Mouse (Mus musculus): Measurements from ENCODE around the gene Gnat1.

The Gnat1 gene

GRCm38 (mm10) chr9:107700114-107700571 lies 20.6 kb upstream of the Gnat1 start:
- DNase-seq (ENCODE audit: low read depth, low spot score), result no peak

GRCm38 (mm10) chr9:107699376-107699980 lies 20.0 kb upstream of the Gnat1 start:
- no peak for DNase-seq (ENCODE audit: low read depth, low spot score)

GRCm38 (mm10) chr9:107698611-107699190 lies 19.2 kb upstream of the Gnat1 start:
- no peak for DNase-seq (ENCODE audit: low read depth, low spot score)

- DNase-seq (ENCODE audit: low read depth, low spot score), result no peak
Observed at GRCm38 (mm10) chr9:107697811-107698521, 18.5 kb upstream of the Gnat1 start.

- no peak for DNase-seq (ENCODE audit: low read depth, low spot score)
Observed at GRCm38 (mm10) chr9:107696845-107697610, 17.5 kb upstream of the Gnat1 start.

- DNase-seq (ENCODE audit: low read depth, low spot score), result no peak
Observed at GRCm38 (mm10) chr9:107696106-107696479, 16.6 kb upstream of the Gnat1 start.

GRCm38 (mm10) chr9:107695441-107696105 lies 16.1 kb upstream of the Gnat1 start:
- no peak for DNase-seq (ENCODE audit: low read depth, low spot score)

- DNase-seq (ENCODE audit: low read depth, low spot score), result no peak
Observed at GRCm38 (mm10) chr9:107694627-107695026, 15.1 kb upstream of the Gnat1 start.

- no peak for DNase-seq (ENCODE audit: low read depth, low spot score)
Observed at GRCm38 (mm10) chr9:107693433-107693987, 14.0 kb upstream of the Gnat1 start.

- DNase-seq (ENCODE audit: low read depth, low spot score), result no peak
Observed at GRCm38 (mm10) chr9:107692785-107693184, 13.3 kb upstream of the Gnat1 start.

GRCm38 (mm10) chr9:107690391-107690790 lies 10.9 kb upstream of the Gnat1 start:
- DNase-seq (ENCODE audit: low read depth, low spot score), result peak; percentile 43

- DNase-seq (ENCODE audit: low read depth, low spot score), result no peak
Observed at GRCm38 (mm10) chr9:107688939-107689338, 9.4 kb upstream of the Gnat1 start.

- DNase-seq (ENCODE audit: low read depth, low spot score), result no peak
Observed at GRCm38 (mm10) chr9:107688415-107688814, 8.9 kb upstream of the Gnat1 start.

- peak; percentile 60 for DNase-seq (ENCODE audit: low read depth, low spot score)
Observed at GRCm38 (mm10) chr9:107685231-107685981, 5.9 kb upstream of the Gnat1 start.

GRCm38 (mm10) chr9:107682405-107682804 lies 2.9 kb upstream of the Gnat1 start:
- no peak for DNase-seq (ENCODE audit: low read depth, low spot score)

GRCm38 (mm10) chr9:107678861-107679260 lies 651 bp downstream of the Gnat1 start:
- no peak for DNase-seq (ENCODE audit: low read depth, low spot score)

- DNase-seq (ENCODE audit: low read depth, low spot score), result peak; percentile 83
Observed at GRCm38 (mm10) chr9:107677819-107678526, 1.5 kb downstream of the Gnat1 start.

- peak; percentile 71 for DNase-seq (ENCODE audit: low read depth, low spot score)
Observed at GRCm38 (mm10) chr9:107677091-107677784, 2.3 kb downstream of the Gnat1 start.

- peak; percentile 64 for DNase-seq (ENCODE audit: low read depth, low spot score)
Observed at GRCm38 (mm10) chr9:107676302-107676701, 3.2 kb downstream of the Gnat1 start.

Measured in CD4-positive helper T cell, adult 2 months (primary cell).